Mouse (Mus musculus) forebrain, embryonic 14.5 days (tissue): ENCODE measurements around the gene Pan2. TPM values are rescaled to one million over a fixed set of nuclear protein-coding genes. Genes with fewer than 3 reads are reported as not detected.

Experiments used
- ATAC-seq: fragments of 200-750 bp; cut with Nextera tagmentation; 2 replicates; pipeline ENCODE4 v1.8.0; 2017; ENCODE audit warnings: mild to moderate bottlenecking, moderate library complexity
- DNase-seq: peaks from one replicate; pipeline ENCODE4 v3.0.0-alpha.2; 2015; ENCODE audit warnings: low spot score
- H3K27ac ChIP-seq: fragments of 300-500 bp; sonication (generic); 2 replicates; pipeline ENCODE4 v1.5.1; 2014; ENCODE audit warnings: low read depth, mild to moderate bottlenecking, control low read depth, low read length, moderate library complexity
- H3K27me3 ChIP-seq: fragments of 300-500 bp; sonication (generic); replicated peaks from 2 replicates; pipeline ENCODE4 v1.6.1; 2014; ENCODE audit warnings: low read length, control low read depth, mixed read lengths; ENCODE audit not compliant: control insufficient read depth, insufficient read depth
- H3K36me3 ChIP-seq: fragments of 300-500 bp; sonication (generic); 2 replicates; pipeline ENCODE4 v1.6.1; 2014; ENCODE audit warnings: low read length, control low read depth; ENCODE audit not compliant: control insufficient read depth, insufficient read depth
- H3K4me1 ChIP-seq: fragments of 300-500 bp; sonication (generic); 2 replicates; pipeline ENCODE4 v1.6.1; 2014; ENCODE audit warnings: antibody characterized with exemption, low read length, control low read depth; ENCODE audit not compliant: control insufficient read depth, insufficient read depth
- H3K4me2 ChIP-seq: fragments of 300-500 bp; sonication (generic); 2 replicates; pipeline ENCODE4 v1.6.1; 2014; ENCODE audit warnings: mild to moderate bottlenecking, control low read depth, low read length
- H3K4me3 ChIP-seq: fragments of 300-500 bp; sonication (generic); 2 replicates; pipeline ENCODE4 v1.5.1; 2014; ENCODE audit warnings: low read depth, low read length, control low read depth
- H3K9ac ChIP-seq: fragments of 300-500 bp; sonication (generic); 2 replicates; pipeline ENCODE4 v1.6.1; 2014; ENCODE audit warnings: mild to moderate bottlenecking, low read length, control low read depth, moderate library complexity
- H3K9me3 ChIP-seq: fragments of 300-500 bp; sonication (generic); replicated peaks from 2 replicates; pipeline ENCODE4 v1.6.1; 2016; ENCODE audit warnings: low read length, control low read depth, mixed read lengths; ENCODE audit not compliant: control insufficient read depth
- WGBS: fragments of 180-500 bp; shearing (Covaris S2); extraction: QIAGEN DNeasy Blood & Tissue Kit; methylation state at CpG from one replicate; pipeline ENCODE4 v1.1.7; 2014; 5-methylcytosine and 5-hydroxymethylcytosine counted together
- polyA plus RNA-seq: library from polyadenylated mRNA; unstranded; fragments of >200 nt; fragmentation: Nextera tagmentation; extraction: Ambion mirVana; gene quantifications from 2 replicates; pipeline ENCODE4 v1.2.1, GENCODE M21; 2014

The Pan2 gene
- polyA plus RNA-seq, 1 experiment from 2014 or later: 21.4 TPM

DNA sequence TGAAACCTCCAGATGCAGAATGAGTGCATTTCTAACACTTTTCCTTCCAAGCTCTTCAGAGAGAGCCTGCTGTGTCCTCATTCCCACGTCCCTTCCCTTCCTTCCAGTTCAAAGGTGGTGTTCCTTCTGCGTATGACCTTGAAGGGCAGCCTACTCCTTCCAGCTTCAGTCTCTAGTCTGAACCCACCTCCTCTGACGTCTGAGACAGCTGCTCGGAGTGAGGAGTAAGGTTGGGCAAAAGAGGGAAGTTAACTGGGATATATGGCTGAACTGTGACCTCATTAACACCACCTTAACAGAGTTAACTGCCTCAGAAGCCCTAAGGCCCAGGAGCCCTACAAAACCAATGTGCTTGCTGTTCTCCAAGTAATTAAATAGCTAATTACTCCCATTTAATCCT, 67.5 kb downstream of the Pan2 start:
- DNase-seq: no peak
- WGBS: 54% methylated on average over 4 of the region's 4 CpGs
- Histone ChIP-seq H3K9ac (no peak overlapping the region), H3K27ac (no peak overlapping the region), H3K4me3 (no peak overlapping the region), H3K9me3 (no peaks in the 10 kb centered on the region), H3K4me1 (peaks cover 8% of the 10 kb centered on the region; the same call in 1 of the 2 replicates), H3K36me3 (peaks cover 3% of the 10 kb centered on the region; the same call in 1 of the 2 replicates), H3K4me2 (no peak overlapping the region), H3K27me3 (no peaks in the 10 kb centered on the region)
- ATAC-seq: no peak

Other genes with a start within 250 kb of the Pan2 start
- 426 and 447 TPM in 2 replicates for gene Ptges3, start 244.4 kb upstream of the Pan2 start, polyA plus RNA-seq
- gene Atp5b, start 220.1 kb upstream of the Pan2 start, polyA plus RNA-seq: 2,318 and 2,350 TPM in 2 replicates
- gene Baz2a, start 211.8 kb upstream of the Pan2 start, polyA plus RNA-seq: 13.6 and 16.7 TPM in 2 replicates
- gene Rbms2, start 123.0 kb upstream of the Pan2 start, polyA plus RNA-seq: 7.4 and 9.6 TPM in 2 replicates
- 0.32 and 0.95 TPM in 2 replicates for gene Gls2, start 108.9 kb upstream of the Pan2 start, polyA plus RNA-seq
- gene Spryd4, start 91.5 kb upstream of the Pan2 start, polyA plus RNA-seq: 22.8 and 23.8 TPM in 2 replicates
- gene Mip, start 77.5 kb upstream of the Pan2 start, polyA plus RNA-seq: 0.19 and 0.22 TPM in 2 replicates
- gene Timeless, start 71.3 kb upstream of the Pan2 start, polyA plus RNA-seq: 27.2 and 28.3 TPM in 2 replicates
- gene Apon, start 49.2 kb upstream of the Pan2 start, polyA plus RNA-seq: 0.30 TPM in 1 of 2 replicates, not detected in the other
- gene Apof, start 34.7 kb upstream of the Pan2 start, polyA plus RNA-seq: not detected in 2 replicates
- 11.6 and 17.4 TPM in 2 replicates for gene Stat2, start 32.8 kb upstream of the Pan2 start, polyA plus RNA-seq
- gene Il23a, start 4.6 kb upstream of the Pan2 start, polyA plus RNA-seq: not detected in 2 replicates
- gene Cnpy2, start 19.1 kb downstream of the Pan2 start, polyA plus RNA-seq: 231 and 256 TPM in 2 replicates
- 234 and 243 TPM in 2 replicates for gene Cs, start 34.4 kb downstream of the Pan2 start, polyA plus RNA-seq
- gene Coq10a, start 65.7 kb downstream of the Pan2 start, polyA plus RNA-seq: 22.8 and 26.9 TPM in 2 replicates
- 6.8 and 10.3 TPM in 2 replicates for gene Ankrd52, start 73.8 kb downstream of the Pan2 start, polyA plus RNA-seq
- gene Slc39a5, start 97.9 kb downstream of the Pan2 start, polyA plus RNA-seq: not detected in 2 replicates
- gene Nabp2, start 108.2 kb downstream of the Pan2 start, polyA plus RNA-seq: 147 and 180 TPM in 2 replicates
- 94.2 and 107 TPM in 2 replicates for gene Rnf41, start 108.3 kb downstream of the Pan2 start, polyA plus RNA-seq
- gene Smarcc2, start 155.9 kb downstream of the Pan2 start, polyA plus RNA-seq: 178 and 201 TPM in 2 replicates
- gene Myl6, start 190.8 kb downstream of the Pan2 start, polyA plus RNA-seq: 732 and 818 TPM in 2 replicates
- gene Myl6b, start 195.3 kb downstream of the Pan2 start, polyA plus RNA-seq: 4.6 and 5.8 TPM in 2 replicates
- 4.7 and 6.3 TPM in 2 replicates for gene Esyt1, start 222.5 kb downstream of the Pan2 start, polyA plus RNA-seq
- 16.2 and 18.2 TPM in 2 replicates for gene Zc3h10, start 244.4 kb downstream of the Pan2 start, polyA plus RNA-seq
- 2,276 and 3,259 TPM in 2 replicates for gene Rpl41, start 246.0 kb downstream of the Pan2 start, polyA plus RNA-seq